Mouse (Mus musculus) MEL (cell line): Measurements from ENCODE around the gene Chd9.

Source experiments
- CTCF ChIP-seq, 3 experiments: IDR thresholded peaks in 2 of 3; conservative IDR thresholded peaks in 1 of 3; 2 replicates each; pipeline ENCODE4 v1.5.1; 2011 to 2012; ENCODE audit warnings: low read length in 3 of 3, low read depth in 2 of 3, mild to moderate bottlenecking in 2 of 3, improper control_type of control experiment in 1 of 3, inconsistent platforms in 1 of 3, mixed read lengths in 1 of 3, moderate library complexity in 1 of 3; ENCODE audit not compliant: control insufficient read depth in 1 of 3, insufficient read depth in 1 of 3, poor library complexity in 1 of 3, severe bottlenecking in 1 of 3
- KAT2A ChIP-seq: conservative IDR thresholded peaks from 2 replicates; pipeline ENCODE4 v1.6.1; 2012; ENCODE audit warnings: low read depth, low read length, improper control_type of control experiment, inconsistent platforms
- MAX ChIP-seq: IDR thresholded peaks from 2 replicates; pipeline ENCODE4 v1.6.1; 2011; ENCODE audit warnings: low read length, improper control_type of control experiment
- POLR2A ChIP-seq, 2 experiments: IDR thresholded peaks; 2 replicates each; pipeline ENCODE4 v1.6.1; 2011 to 2012; ENCODE audit warnings: low read length in 2 of 2, mild to moderate bottlenecking in 2 of 2, control low read depth in 1 of 2, improper control_type of control experiment in 1 of 2, low read depth in 1 of 2, moderate library complexity in 1 of 2; ENCODE audit not compliant: control insufficient read depth in 1 of 2, insufficient read depth in 1 of 2, poor library complexity in 1 of 2
- SIN3A ChIP-seq: IDR thresholded peaks from 2 replicates; pipeline ENCODE4 v1.6.1; 2012; ENCODE audit warnings: low read length, improper control_type of control experiment, inconsistent platforms
- TCF12 ChIP-seq: IDR thresholded peaks from 2 replicates; pipeline ENCODE4 v1.6.1; 2014; ENCODE audit warnings: low read depth, mild to moderate bottlenecking, inconsistent platforms, low read length, improper control_type of control experiment, moderate library complexity
- USF1 ChIP-seq: IDR thresholded peaks from 2 replicates; pipeline ENCODE4 v1.6.1; 2014; ENCODE audit warnings: low read depth, mild to moderate bottlenecking, inconsistent platforms, low read length, improper control_type of control experiment, moderate library complexity
- ZKSCAN1 ChIP-seq: IDR thresholded peaks from 2 replicates; pipeline ENCODE4 v1.6.1; 2012; ENCODE audit warnings: low read depth, mild to moderate bottlenecking, inconsistent platforms, low read length, improper control_type of control experiment, moderate library complexity
- ZMIZ1 ChIP-seq: IDR thresholded peaks from 2 replicates; pipeline ENCODE4 v1.6.1; 2012; ENCODE audit warnings: low read depth, mild to moderate bottlenecking, inconsistent platforms, low read length, improper control_type of control experiment, moderate library complexity
- ZNF384 ChIP-seq: IDR thresholded peaks from 2 replicates; pipeline ENCODE4 v1.6.1; 2012; ENCODE audit warnings: low read depth, mild to moderate bottlenecking, inconsistent platforms, low read length, improper control_type of control experiment

- no peak for TF ChIP-seq ZNF384
- TF ChIP-seq CTCF (IDR thresholded peaks at IDR 0.05 in 2 of 3, conservative IDR thresholded peaks at IDR 0.05 in 1 of 3; ENCODE audit: control insufficient read depth in 1 of 3, insufficient read depth in 1 of 3, low read depth in 2 of 3, low read length in 3 of 3, poor library complexity in 1 of 3, severe bottlenecking in 1 of 3): no peak
- TF ChIP-seq KAT2A: no peak
- TF ChIP-seq ZMIZ1: no peak
- TF ChIP-seq TCF12: no peak
- TF ChIP-seq POLR2A (IDR thresholded peaks at IDR 0.05; ENCODE audit: control insufficient read depth in 1 of 2, insufficient read depth in 1 of 2, low read depth in 1 of 2, low read length in 2 of 2, poor library complexity in 1 of 2): no peak
- no peak for TF ChIP-seq USF1
- TF ChIP-seq ZKSCAN1: no peak
- no peak for TF ChIP-seq MAX
- no peak for TF ChIP-seq SIN3A
These were observed 135.9 kb downstream of the Chd9 start for GRCm38 (mm10) chr8:90964044-90964443.
